Mouse (Mus musculus) erythroblast, embryonic 14.5 days (primary cell): ENCODE data around the gene Acsl6. TPM values are rescaled to one million over a fixed set of nuclear protein-coding genes. Genes with fewer than 3 reads are reported as not detected.

Experiments
- H3K27me3 ChIP-seq: 2 replicates; pipeline ENCODE4 v1.6.1; 2012; ENCODE audit warnings: inconsistent platforms; ENCODE audit not compliant: control insufficient read depth
- H3K36me3 ChIP-seq: 2 replicates; pipeline ENCODE4 v1.6.1; 2012; ENCODE audit warnings: mild to moderate bottlenecking, inconsistent platforms; ENCODE audit not compliant: control insufficient read depth
- H3K4me1 ChIP-seq: 2 replicates; pipeline ENCODE4 v1.6.1; 2012; ENCODE audit warnings: inconsistent platforms; ENCODE audit not compliant: control insufficient read depth
- H3K4me3 ChIP-seq: replicated peaks from 2 replicates; pipeline ENCODE3; 2012; ENCODE audit warnings: moderate library complexity, mild to moderate bottlenecking, inconsistent platforms
- H3K9me3 ChIP-seq: 2 replicates; pipeline ENCODE4 v1.6.1; 2012; ENCODE audit warnings: low read length, inconsistent platforms, mixed read lengths; ENCODE audit not compliant: control insufficient read depth
- GATA1 ChIP-seq: IDR thresholded peaks from 2 replicates; pipeline ENCODE4 v1.6.1; 2012; ENCODE audit warnings: low read length, inconsistent platforms, mixed read lengths
- TAL1 ChIP-seq: IDR thresholded peaks from 3 replicates; pipeline ENCODE4 v1.6.1; 2012; ENCODE audit warnings: low read length, inconsistent platforms, mixed read lengths
- polyA plus RNA-seq: library from polyadenylated mRNA; stranded (reverse); fragments of >175 nt; gene quantifications from 2 replicates; pipeline ENCODE4 v1.2.3, GENCODE M21; 2012

Gene Acsl6
- polyA plus RNA-seq = 0.01 TPM in 2 replicates

- Histone ChIP-seq H3K4me1 (no peaks in the 10 kb centered on the region), H3K36me3 (no peaks in the 10 kb centered on the region), H3K4me3 (no peak within 1 kb of the TSS), H3K27me3 (peaks cover 56% of the 10 kb centered on the region), H3K9me3 (peaks cover 5% of the 10 kb centered on the region)
- TF ChIP-seq TAL1 (no peak), GATA1 (no peak)
Measured at GRCm38 (mm10) chr11:54303728-54304470, at the start of gene Acsl6. Gene Acsl6 (plus strand): TSS chr11:54303798.

DNA sequence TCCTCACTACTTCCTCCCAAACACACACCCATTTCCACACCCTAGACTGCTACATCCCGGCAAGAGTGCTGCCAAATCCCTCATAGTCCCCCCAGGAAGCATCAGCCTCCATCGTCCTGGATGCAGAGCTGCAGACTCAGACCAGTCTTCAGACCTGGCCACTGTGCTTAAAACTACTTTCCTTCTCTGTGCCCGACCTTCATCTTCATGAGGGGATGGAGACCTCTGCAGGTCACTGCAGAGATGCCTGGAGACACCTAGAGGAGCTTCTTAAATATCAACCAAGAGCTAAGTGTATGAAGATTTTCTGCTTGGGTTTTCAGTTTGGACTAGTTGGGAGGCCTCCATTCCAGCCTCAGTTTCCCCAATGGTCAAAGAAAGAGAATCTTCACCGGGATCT, 49.5 kb upstream of the Acsl6 start:
- TF ChIP-seq GATA1 (no peak), TAL1 (no peak)
- H3K9me3 ChIP-seq = no peaks in the 10 kb centered on the region
- no peaks in the 10 kb centered on the region; the same call in 1 of the 2 replicates for H3K27me3 ChIP-seq
- no peak overlapping the region for H3K4me3 ChIP-seq
- no peaks in the 10 kb centered on the region for H3K36me3 ChIP-seq
- H3K4me1 ChIP-seq = peaks cover 3% of the 10 kb centered on the region

DNA sequence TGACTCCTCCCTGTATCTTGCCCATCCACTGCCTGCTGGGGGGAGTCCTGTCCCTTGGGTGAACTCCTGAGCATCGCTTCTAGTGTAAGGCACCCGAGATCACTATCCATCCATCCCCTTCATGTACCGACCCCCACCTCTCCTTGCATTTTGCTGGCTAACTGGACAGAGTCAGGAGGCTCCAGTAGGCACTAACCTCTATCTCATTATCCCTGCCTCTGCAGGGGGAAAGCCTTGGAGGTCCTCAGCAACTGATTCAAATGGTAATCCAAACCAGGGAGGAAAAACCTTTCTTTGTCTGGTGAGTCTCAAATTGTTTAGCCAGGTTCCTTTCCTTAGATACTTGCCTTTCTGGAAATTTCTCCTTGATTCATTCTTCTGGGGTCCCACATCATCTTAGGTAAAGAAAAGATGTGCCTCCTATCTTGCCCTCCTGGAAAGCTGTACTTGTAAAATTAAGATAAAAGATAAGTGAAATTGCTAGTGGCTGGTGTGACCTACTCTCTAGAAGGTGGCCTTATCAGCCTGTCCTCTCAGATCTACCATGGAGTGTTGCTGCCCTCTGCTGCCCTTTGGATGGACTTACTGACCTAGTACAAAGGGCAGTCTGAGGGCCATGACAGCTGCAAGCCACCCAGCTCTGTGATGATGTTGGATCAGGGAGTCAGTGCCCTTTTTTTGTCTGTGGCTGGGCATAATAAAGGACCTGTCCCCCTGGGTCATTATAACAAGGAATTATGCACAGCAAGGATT, 46.8 kb upstream of the Acsl6 start:
- Histone ChIP-seq H3K4me1 (no peaks in the 10 kb centered on the region), H3K9me3 (no peaks in the 10 kb centered on the region), H3K36me3 (no peaks in the 10 kb centered on the region), H3K27me3 (no peaks in the 10 kb centered on the region; the same call in 1 of the 2 replicates), H3K4me3 (no peak overlapping the region)
- TF ChIP-seq TAL1 = no peak
- no peak for TF ChIP-seq GATA1

DNA sequence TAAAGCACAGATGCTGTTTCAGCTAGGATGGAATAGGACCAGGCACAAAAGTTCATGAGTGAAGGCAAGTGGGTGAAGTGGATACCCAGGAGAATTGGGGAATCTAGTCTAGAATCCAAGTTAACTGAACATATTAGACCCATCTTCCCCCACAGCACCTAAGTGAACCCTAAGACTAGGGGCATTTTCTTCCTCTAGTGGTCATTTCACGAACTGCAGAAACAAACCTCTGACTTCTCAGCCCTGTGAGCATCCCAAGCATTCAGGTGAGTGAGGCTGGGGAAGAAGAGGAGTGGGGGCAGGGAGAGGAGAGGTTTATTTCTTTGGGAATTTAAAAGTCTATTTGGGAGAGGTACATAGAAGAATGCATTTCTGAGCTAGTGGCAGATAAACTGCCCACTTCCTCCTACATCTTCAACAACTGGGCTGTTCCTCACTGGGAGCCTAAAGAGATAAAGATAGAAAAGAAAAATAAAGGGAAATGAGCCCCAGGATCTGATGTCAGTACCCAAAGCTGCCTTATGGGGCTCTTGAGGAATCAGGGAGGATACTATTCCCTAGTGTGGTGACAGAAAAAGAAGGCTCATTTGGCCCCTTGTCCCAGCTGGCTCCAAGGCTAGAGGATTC, 40.1 kb upstream of the Acsl6 start:
- H3K9me3 ChIP-seq = no peaks in the 10 kb centered on the region
- no peak overlapping the region for H3K4me3 ChIP-seq
- TF ChIP-seq TAL1 (no peak), GATA1 (no peak)

DNA sequence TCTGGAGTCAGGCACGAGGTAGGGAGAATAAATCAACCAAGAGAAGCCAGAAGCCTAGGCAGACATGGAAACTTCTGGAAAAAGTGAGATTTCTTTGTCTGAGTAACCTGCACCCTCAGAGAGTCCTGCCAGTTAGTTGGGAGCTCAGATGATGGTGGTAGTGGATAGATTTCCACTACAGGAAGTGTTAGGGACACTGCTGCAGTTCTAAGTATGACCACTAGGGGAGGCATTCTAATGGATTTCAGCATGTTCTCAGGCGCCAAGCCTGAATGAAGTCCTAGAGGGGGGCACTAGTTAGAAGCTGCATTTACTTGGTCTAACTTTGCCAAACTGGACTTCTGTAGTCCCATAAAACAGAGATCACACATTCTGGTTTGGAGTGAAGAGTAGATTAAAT, 39.1 kb upstream of the Acsl6 start:
- H3K4me3 ChIP-seq = no peak overlapping the region
- TF ChIP-seq TAL1 = no peak
- no peak for TF ChIP-seq GATA1
- no peaks in the 10 kb centered on the region for H3K36me3 ChIP-seq
- H3K27me3 ChIP-seq = no peaks in the 10 kb centered on the region
- no peaks in the 10 kb centered on the region for H3K9me3 ChIP-seq
- no peaks in the 10 kb centered on the region for H3K4me1 ChIP-seq

More for the DNA sequence above, 40.1 kb upstream of the Acsl6 start:
- H3K27me3 ChIP-seq = no peaks in the 10 kb centered on the region
- H3K36me3 ChIP-seq = no peaks in the 10 kb centered on the region
- H3K4me1 ChIP-seq = no peaks in the 10 kb centered on the region

DNA sequence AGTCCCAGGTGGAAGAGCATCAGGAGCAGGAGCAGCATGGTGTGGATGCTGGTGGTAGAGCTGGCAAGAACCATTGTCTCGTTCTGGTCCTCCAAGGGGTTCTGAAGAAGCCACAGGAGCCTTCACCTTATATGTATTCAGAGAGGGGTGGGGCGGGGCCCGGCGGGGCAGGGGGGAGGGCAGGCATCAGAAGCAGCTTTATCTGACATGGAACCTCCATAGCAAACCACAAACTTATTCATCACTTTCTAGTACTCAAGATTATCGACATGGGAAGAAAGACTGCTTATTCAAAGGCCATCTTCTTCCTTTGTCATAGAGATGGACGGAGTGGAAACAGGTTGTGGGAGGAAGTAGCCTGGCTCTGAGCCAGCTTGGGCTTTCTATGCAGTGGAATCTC, 36.4 kb upstream of the Acsl6 start, which contains the start of gene Il3:
Gene Il3, minus strand, starts transcription at position 101 of the 400 bp plus-strand sequence.
- H3K4me1 ChIP-seq = no peaks in the 10 kb centered on the region
- H3K4me3 ChIP-seq = no peak within 1 kb of the TSS
- TF ChIP-seq GATA1 = no peak
- no peak for TF ChIP-seq TAL1
- no peaks in the 10 kb centered on the region for H3K9me3 ChIP-seq
- H3K27me3 ChIP-seq = no peaks in the 10 kb centered on the region
- no peaks in the 10 kb centered on the region for H3K36me3 ChIP-seq

DNA sequence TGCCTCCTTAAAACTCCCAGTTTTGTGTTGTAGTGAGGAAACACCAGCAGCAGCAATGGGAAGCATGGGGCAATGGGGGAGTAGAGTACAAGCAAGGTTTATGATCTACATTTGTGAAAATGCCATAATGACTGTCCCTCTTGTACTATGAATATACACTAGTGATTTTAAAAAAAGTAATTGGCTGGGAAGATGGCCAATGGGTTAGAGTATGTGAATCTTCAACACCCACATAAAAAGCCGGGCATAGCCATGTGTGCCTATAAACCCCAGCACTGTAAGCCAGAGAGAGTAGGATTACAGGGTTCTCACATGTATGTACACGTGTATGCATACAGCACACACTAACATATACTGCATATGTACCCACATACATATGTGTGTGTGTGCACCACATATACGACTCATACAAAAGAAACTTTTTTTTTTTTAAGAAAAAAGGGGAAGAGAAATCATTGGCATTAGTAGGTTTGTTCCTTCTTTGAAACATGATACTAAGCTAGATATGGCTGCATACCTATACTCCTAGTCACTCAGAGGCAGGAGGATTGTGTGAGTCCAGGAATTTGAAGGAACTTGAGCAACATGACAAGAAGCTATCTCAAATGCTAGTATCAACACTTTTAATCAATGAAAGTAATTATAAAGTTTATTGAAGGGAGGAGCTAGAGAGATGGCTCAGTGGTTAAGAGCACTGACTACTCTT, 34.3 kb upstream of the Acsl6 start:
- no peaks in the 10 kb centered on the region for H3K9me3 ChIP-seq
- H3K36me3 ChIP-seq = no peaks in the 10 kb centered on the region
- H3K4me1 ChIP-seq = no peaks in the 10 kb centered on the region
- H3K4me3 ChIP-seq = no peak overlapping the region
- TF ChIP-seq TAL1 (no peak), GATA1 (no peak)
- no peaks in the 10 kb centered on the region for H3K27me3 ChIP-seq

DNA sequence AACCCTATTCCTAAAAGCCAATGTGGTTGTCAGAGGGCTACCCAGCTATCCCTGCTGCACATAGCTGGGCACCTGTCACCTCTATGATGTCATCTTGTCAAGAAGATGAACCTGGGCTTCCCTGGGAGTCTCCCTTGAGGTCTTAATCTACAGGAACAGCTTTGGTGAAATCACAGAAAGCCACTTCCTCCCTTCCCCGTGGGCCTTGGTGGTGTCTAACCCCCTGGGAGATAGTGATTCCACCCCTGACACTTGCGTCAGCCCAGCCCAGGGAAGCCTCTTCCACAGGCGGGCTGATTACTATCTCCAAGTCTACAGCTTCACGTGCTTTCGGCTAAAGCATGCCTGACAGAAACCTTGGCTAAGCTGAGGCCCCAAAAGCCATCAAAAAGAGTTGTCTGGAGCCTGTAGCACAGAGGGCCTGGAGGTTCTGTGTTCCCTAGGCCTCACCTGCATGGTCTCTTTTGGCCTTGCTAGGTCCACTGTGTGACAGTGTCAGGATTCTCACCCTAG, 32.1 kb upstream of the Acsl6 start:
- Histone ChIP-seq H3K9me3 (no peaks in the 10 kb centered on the region), H3K4me3 (no peak overlapping the region), H3K27me3 (no peaks in the 10 kb centered on the region), H3K4me1 (no peaks in the 10 kb centered on the region), H3K36me3 (no peaks in the 10 kb centered on the region)
- TF ChIP-seq GATA1 (no peak), TAL1 (no peak)
